Mouse (Mus musculus): Measurements from ENCODE around the gene Elavl1. TPM values are rescaled to one million over a fixed set of nuclear protein-coding genes. Genes with fewer than 3 reads are reported as not detected.

Elavl1 gene
- polyA plus RNA-seq (2012; ENCODE audit: insufficient read depth, insufficient read length, missing spikeins) = 55.7 and 57.1 TPM in 2 replicates

GRCm38 (mm10) chr8:4324983-4325750, at the start of gene Elavl1, which contains the start of gene Ccl25:
Elavl1 (minus strand) TSS chr8:4325413.
Ccl25 (plus strand) TSS chr8:4325210.
- H3K27ac ChIP-seq (ENCODE audit: insufficient read depth, low read depth, low read length) = peak within 1 kb of the TSS; percentile 80
- H3K4me3 ChIP-seq (ENCODE audit: insufficient read depth, low read length) = peak within 1 kb of the TSS; percentile 95
- peaks cover 36% of the 10 kb centered on the region for H3K4me1 ChIP-seq (ENCODE audit: control insufficient read depth, insufficient read depth, low read length)
- no peak for TF ChIP-seq CTCF (IDR thresholded peaks at IDR 0.05; ENCODE audit: low read depth, low read length)
- no peak for TF ChIP-seq POLR2A (IDR thresholded peaks at IDR 0.05; ENCODE audit: borderline replicate concordance, low read depth, low read length)

DNA sequence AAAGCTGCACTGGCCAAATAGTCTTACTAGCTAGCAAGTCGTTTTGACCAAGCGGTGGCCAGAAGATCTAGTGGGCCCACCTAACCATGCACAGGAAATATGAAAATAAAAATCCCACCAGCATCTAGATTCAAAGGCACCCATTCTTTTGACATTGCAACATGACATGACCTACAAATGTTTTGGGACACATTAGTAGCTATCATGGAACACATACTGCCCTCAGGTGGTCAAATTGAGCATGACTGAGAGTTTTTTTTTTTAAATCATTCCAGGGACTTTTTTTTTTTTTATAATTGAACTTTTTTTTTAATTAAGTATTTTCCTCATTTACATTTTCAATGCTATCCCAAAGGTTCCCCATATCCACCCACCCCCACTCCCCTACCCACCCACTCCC, 47.4 kb upstream of the Elavl1 start:
- Histone ChIP-seq H3K27ac (ENCODE audit: insufficient read depth, low read depth, low read length) (no peak overlapping the region), H3K4me3 (ENCODE audit: insufficient read depth, low read length) (no peak overlapping the region), H3K4me1 (ENCODE audit: control insufficient read depth, insufficient read depth, low read length) (no peaks in the 10 kb centered on the region)
- no peak for TF ChIP-seq CTCF (IDR thresholded peaks at IDR 0.05; ENCODE audit: low read depth, low read length)
- no peak for TF ChIP-seq POLR2A (IDR thresholded peaks at IDR 0.05; ENCODE audit: borderline replicate concordance, low read depth, low read length)

DNA sequence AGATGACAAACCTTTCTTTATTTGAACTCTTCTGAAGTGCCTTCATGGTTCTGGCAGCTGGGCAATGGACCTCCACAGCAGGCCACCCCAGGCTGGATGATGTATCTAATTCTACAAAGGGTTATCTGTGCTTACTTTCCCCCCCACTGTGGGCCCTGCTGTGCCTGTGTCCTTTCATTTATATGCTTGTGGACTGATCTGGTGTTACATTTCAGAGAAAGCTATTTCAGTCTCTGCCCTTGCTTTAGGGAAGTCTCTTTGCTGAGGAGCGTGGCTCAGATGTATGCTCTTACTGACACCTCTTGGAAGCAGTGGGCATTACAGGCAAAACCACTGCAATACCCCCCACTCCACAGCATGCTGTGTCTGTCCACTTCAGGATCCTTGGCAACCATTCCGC, 44.9 kb upstream of the Elavl1 start:
- H3K4me3 ChIP-seq (ENCODE audit: insufficient read depth, low read length) = no peak overlapping the region
- peak overlapping the region; percentile 53 for H3K27ac ChIP-seq (ENCODE audit: insufficient read depth, low read depth, low read length)
- H3K4me1 ChIP-seq (ENCODE audit: control insufficient read depth, insufficient read depth, low read length) = no peaks in the 10 kb centered on the region
- TF ChIP-seq CTCF (IDR thresholded peaks at IDR 0.05; ENCODE audit: low read depth, low read length) (peak; percentile 40), POLR2A (IDR thresholded peaks at IDR 0.05; ENCODE audit: borderline replicate concordance, low read depth, low read length) (no peak)

DNA sequence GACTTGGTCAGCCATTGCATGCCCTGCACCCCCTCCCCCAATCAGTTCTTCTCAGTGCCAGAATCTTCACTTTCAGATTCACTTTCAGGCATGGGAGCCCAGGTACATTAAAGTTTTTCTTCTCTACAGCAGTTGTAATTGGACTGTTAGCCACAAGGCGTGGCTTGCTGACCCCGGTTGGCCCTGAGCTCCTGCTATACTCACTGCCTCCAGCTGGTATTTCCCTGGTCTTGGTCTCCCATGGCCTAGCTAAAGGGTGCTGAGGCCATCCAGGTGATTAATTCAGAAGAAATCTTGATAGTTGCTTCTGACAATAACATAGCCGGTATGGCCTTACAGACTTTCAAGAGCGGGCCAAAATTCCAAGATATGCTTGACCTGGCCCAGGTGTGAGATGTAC, 43.3 kb upstream of the Elavl1 start:
- Histone ChIP-seq H3K4me1 (ENCODE audit: control insufficient read depth, insufficient read depth, low read length) (no peaks in the 10 kb centered on the region), H3K27ac (ENCODE audit: insufficient read depth, low read depth, low read length) (no peak overlapping the region), H3K4me3 (ENCODE audit: insufficient read depth, low read length) (no peak overlapping the region)
- no peak for TF ChIP-seq POLR2A (IDR thresholded peaks at IDR 0.05; ENCODE audit: borderline replicate concordance, low read depth, low read length)
- TF ChIP-seq CTCF (IDR thresholded peaks at IDR 0.05; ENCODE audit: low read depth, low read length) = no peak

- no peak overlapping the region for H3K4me3 ChIP-seq (ENCODE audit: insufficient read depth, low read length)
- TF ChIP-seq CTCF (IDR thresholded peaks at IDR 0.05; ENCODE audit: low read depth, low read length) = no peak
- no peak for TF ChIP-seq POLR2A (IDR thresholded peaks at IDR 0.05; ENCODE audit: borderline replicate concordance, low read depth, low read length)
- no peaks in the 10 kb centered on the region for H3K4me1 ChIP-seq (ENCODE audit: control insufficient read depth, insufficient read depth, low read length)
- no peak overlapping the region for H3K27ac ChIP-seq (ENCODE audit: insufficient read depth, low read depth, low read length)
Observed at GRCm38 (mm10) chr8:4367808-4368207, 42.6 kb upstream of the Elavl1 start.

- no peak overlapping the region for H3K27ac ChIP-seq (ENCODE audit: insufficient read depth, low read depth, low read length)
- H3K4me1 ChIP-seq (ENCODE audit: control insufficient read depth, insufficient read depth, low read length) = no peaks in the 10 kb centered on the region
- no peak overlapping the region for H3K4me3 ChIP-seq (ENCODE audit: insufficient read depth, low read length)
- TF ChIP-seq CTCF (IDR thresholded peaks at IDR 0.05; ENCODE audit: low read depth, low read length) = no peak
- no peak for TF ChIP-seq POLR2A (IDR thresholded peaks at IDR 0.05; ENCODE audit: borderline replicate concordance, low read depth, low read length)
Observed at GRCm38 (mm10) chr8:4366189-4366588, 41.0 kb upstream of the Elavl1 start.

- Histone ChIP-seq H3K27ac (ENCODE audit: insufficient read depth, low read depth, low read length) (no peak overlapping the region), H3K4me1 (ENCODE audit: control insufficient read depth, insufficient read depth, low read length) (no peaks in the 10 kb centered on the region), H3K4me3 (ENCODE audit: insufficient read depth, low read length) (no peak overlapping the region)
- TF ChIP-seq POLR2A (IDR thresholded peaks at IDR 0.05; ENCODE audit: borderline replicate concordance, low read depth, low read length) (no peak), CTCF (IDR thresholded peaks at IDR 0.05; ENCODE audit: low read depth, low read length) (no peak)
Observed at GRCm38 (mm10) chr8:4360922-4361321, 35.7 kb upstream of the Elavl1 start.

DNA sequence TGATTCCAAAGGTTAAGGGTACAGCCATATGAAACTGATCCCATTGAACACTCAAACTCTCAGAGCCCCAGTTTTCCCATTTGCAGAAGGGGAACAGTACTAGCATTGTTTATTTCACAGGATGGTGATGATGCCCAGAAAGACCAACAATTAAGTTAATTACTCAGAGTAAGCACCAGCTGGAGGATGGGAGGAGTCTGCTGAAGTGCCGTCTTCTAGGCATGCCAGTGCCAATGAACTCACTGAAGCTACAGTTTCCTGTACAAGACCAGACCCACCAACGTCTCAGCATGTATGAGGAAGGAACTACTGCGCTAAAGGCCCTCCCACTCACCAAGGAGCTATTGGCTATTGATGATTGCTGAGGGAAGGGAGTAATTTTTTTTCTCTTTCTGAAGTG, 34.1 kb upstream of the Elavl1 start:
- TF ChIP-seq CTCF (IDR thresholded peaks at IDR 0.05; ENCODE audit: low read depth, low read length) (no peak), POLR2A (IDR thresholded peaks at IDR 0.05; ENCODE audit: borderline replicate concordance, low read depth, low read length) (no peak)
- Histone ChIP-seq H3K4me1 (ENCODE audit: control insufficient read depth, insufficient read depth, low read length) (no peaks in the 10 kb centered on the region), H3K4me3 (ENCODE audit: insufficient read depth, low read length) (no peak overlapping the region), H3K27ac (ENCODE audit: insufficient read depth, low read depth, low read length) (no peak overlapping the region)

- no peaks in the 10 kb centered on the region for H3K4me1 ChIP-seq (ENCODE audit: control insufficient read depth, insufficient read depth, low read length)
- H3K4me3 ChIP-seq (ENCODE audit: insufficient read depth, low read length) = no peak overlapping the region
- H3K27ac ChIP-seq (ENCODE audit: insufficient read depth, low read depth, low read length) = no peak overlapping the region
- TF ChIP-seq CTCF (IDR thresholded peaks at IDR 0.05; ENCODE audit: low read depth, low read length) (no peak), POLR2A (IDR thresholded peaks at IDR 0.05; ENCODE audit: borderline replicate concordance, low read depth, low read length) (no peak)
Observed at GRCm38 (mm10) chr8:4355455-4355854, 30.2 kb upstream of the Elavl1 start.

- Histone ChIP-seq H3K4me1 (ENCODE audit: control insufficient read depth, insufficient read depth, low read length) (no peaks in the 10 kb centered on the region), H3K27ac (ENCODE audit: insufficient read depth, low read depth, low read length) (no peak overlapping the region), H3K4me3 (ENCODE audit: insufficient read depth, low read length) (no peak overlapping the region)
- TF ChIP-seq POLR2A (IDR thresholded peaks at IDR 0.05; ENCODE audit: borderline replicate concordance, low read depth, low read length) (no peak), CTCF (IDR thresholded peaks at IDR 0.05; ENCODE audit: low read depth, low read length) (no peak)
Observed at GRCm38 (mm10) chr8:4354516-4354915, 29.3 kb upstream of the Elavl1 start.
